Mouse (Mus musculus): Measurements from ENCODE around the gene Uqcr11. TPM values are rescaled to one million over a fixed set of nuclear protein-coding genes. Genes with fewer than 3 reads are reported as not detected.

The Uqcr11 gene
- total RNA-seq, 1 experiment: 995 TPM

- Histone ChIP-seq H3K9ac (ENCODE audit: insufficient read depth, low read depth, low read length, poor library complexity, severe bottlenecking) (no peak overlapping the region), H3K36me3 (ENCODE audit: control insufficient read depth, insufficient read depth, low read length, poor library complexity, severe bottlenecking) (peaks cover 20% of the 10 kb centered on the region; the same call in 1 of the 2 replicates), H3K4me1 (ENCODE audit: control insufficient read depth in 2 of 2, insufficient read depth in 2 of 2, low read length in 2 of 2, poor library complexity in 1 of 2) (peaks cover 5 to 38% of the 10 kb centered on the region in 2 experiments; a peak in 2 of 4 replicates), H3K4me3 (ENCODE audit: insufficient read depth in 1 of 2, low read depth in 1 of 2, low read length in 2 of 2, poor library complexity in 1 of 2, severe bottlenecking in 1 of 2) (no peak overlapping the region), H3K9me3 (ENCODE audit: control insufficient read depth, insufficient read depth, low read depth, low read length) (no peaks in the 10 kb centered on the region), H3K27ac (ENCODE audit: insufficient read depth, low read depth, low read length, poor library complexity, severe bottlenecking) (no peak overlapping the region)
- in situ Hi-C loops (cut with MboI; ENCODE audit: low sequenced_read_pairs in 2 of 2, unreplicated experiment in 2 of 2): no loop called here
- no peak for TF ChIP-seq CHD2 (IDR thresholded peaks at IDR 0.05; ENCODE audit: low read depth, low read length)
- no peak for TF ChIP-seq MAFK (IDR thresholded peaks at IDR 0.05; ENCODE audit: insufficient read depth, low read depth, low read length)
- no peak for TF ChIP-seq HCFC1 (IDR thresholded peaks at IDR 0.05; ENCODE audit: borderline replicate concordance, insufficient read depth, low read length)
- TF ChIP-seq ZC3H11A (IDR thresholded peaks at IDR 0.05; ENCODE audit: borderline replicate concordance, low read depth, low read length): no peak
- no peak for DNase-seq (ENCODE audit: low read depth, low spot score)
Observed at GRCm38 (mm10) chr10:80384709-80385108, 21.9 kb downstream of the Uqcr11 start.

- peaks cover 20% of the 10 kb centered on the region; the same call in 1 of the 2 replicates for H3K36me3 ChIP-seq (ENCODE audit: control insufficient read depth, insufficient read depth, low read length, poor library complexity, severe bottlenecking)
- H3K4me3 ChIP-seq (ENCODE audit: insufficient read depth in 1 of 2, low read depth in 1 of 2, low read length in 2 of 2, poor library complexity in 1 of 2, severe bottlenecking in 1 of 2): no peak overlapping the region
- no peak overlapping the region for H3K9ac ChIP-seq (ENCODE audit: insufficient read depth, low read depth, low read length, poor library complexity, severe bottlenecking)
- TF ChIP-seq ZC3H11A (IDR thresholded peaks at IDR 0.05; ENCODE audit: borderline replicate concordance, low read depth, low read length) (no peak), ZNF384 (IDR thresholded peaks at IDR 0.05; ENCODE audit: low read depth, low read length) (no peak), CHD2 (IDR thresholded peaks at IDR 0.05; ENCODE audit: low read depth, low read length) (no peak), HCFC1 (IDR thresholded peaks at IDR 0.05; ENCODE audit: borderline replicate concordance, insufficient read depth, low read length) (no peak), MAFK (IDR thresholded peaks at IDR 0.05; ENCODE audit: insufficient read depth, low read depth, low read length) (no peak)
- H3K4me1 ChIP-seq (ENCODE audit: control insufficient read depth in 2 of 2, insufficient read depth in 2 of 2, low read length in 2 of 2, poor library complexity in 1 of 2): peaks cover 5 to 38% of the 10 kb centered on the region in 2 experiments; a peak in 2 of 4 replicates
- H3K9me3 ChIP-seq (ENCODE audit: control insufficient read depth, insufficient read depth, low read depth, low read length): no peaks in the 10 kb centered on the region
- DNase-seq (ENCODE audit: low read depth, low spot score): no peak
- in situ Hi-C loops (cut with MboI; ENCODE audit: low sequenced_read_pairs in 2 of 2, unreplicated experiment in 2 of 2): no loop called here
- H3K27ac ChIP-seq (ENCODE audit: insufficient read depth, low read depth, low read length, poor library complexity, severe bottlenecking): no peak overlapping the region
Observed at GRCm38 (mm10) chr10:80384115-80384639, 22.5 kb downstream of the Uqcr11 start.

DNA sequence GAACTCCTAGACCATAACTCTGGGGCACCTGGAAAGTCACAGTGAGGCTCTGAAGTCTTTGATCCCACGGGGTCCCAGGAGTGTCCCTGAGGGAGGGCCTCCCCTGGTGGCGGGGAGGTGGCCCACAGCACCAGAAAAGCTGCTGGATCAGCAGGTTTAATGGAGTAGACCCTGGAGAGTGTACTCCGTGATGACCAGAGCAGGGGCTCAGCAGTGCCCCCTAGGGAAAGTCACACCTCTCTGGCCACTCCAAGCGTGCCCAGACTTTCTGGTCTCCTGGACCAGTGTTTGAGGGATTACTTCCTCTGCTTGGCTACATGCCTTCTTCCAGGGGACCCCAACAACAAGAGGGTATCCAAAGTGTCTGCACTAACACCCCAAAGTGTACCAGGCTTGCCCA is 23.2 kb downstream of the Uqcr11 start:
- Histone ChIP-seq H3K9me3 (ENCODE audit: control insufficient read depth, insufficient read depth, low read depth, low read length) (no peaks in the 10 kb centered on the region), H3K9ac (ENCODE audit: insufficient read depth, low read depth, low read length, poor library complexity, severe bottlenecking) (no peak overlapping the region), H3K4me3 (ENCODE audit: insufficient read depth in 1 of 2, low read depth in 1 of 2, low read length in 2 of 2, poor library complexity in 1 of 2, severe bottlenecking in 1 of 2) (no peak overlapping the region), H3K4me1 (ENCODE audit: control insufficient read depth in 2 of 2, insufficient read depth in 2 of 2, low read length in 2 of 2, poor library complexity in 1 of 2) (peaks cover 5 to 34% of the 10 kb centered on the region in 2 experiments; a peak in 2 of 4 replicates), H3K36me3 (ENCODE audit: control insufficient read depth, insufficient read depth, low read length, poor library complexity, severe bottlenecking) (peaks cover 20% of the 10 kb centered on the region; the same call in 1 of the 2 replicates), H3K27ac (ENCODE audit: insufficient read depth, low read depth, low read length, poor library complexity, severe bottlenecking) (no peak overlapping the region)
- in situ Hi-C loops (cut with MboI; ENCODE audit: low sequenced_read_pairs in 2 of 2, unreplicated experiment in 2 of 2): no loop called here
- DNase-seq (ENCODE audit: low read depth, low spot score): no peak
- no peak for TF ChIP-seq HCFC1 (IDR thresholded peaks at IDR 0.05; ENCODE audit: borderline replicate concordance, insufficient read depth, low read length)
- TF ChIP-seq MAFK (IDR thresholded peaks at IDR 0.05; ENCODE audit: insufficient read depth, low read depth, low read length): peak; percentile 84
- TF ChIP-seq ZNF384 (IDR thresholded peaks at IDR 0.05; ENCODE audit: low read depth, low read length): no peak
- no peak for TF ChIP-seq ZC3H11A (IDR thresholded peaks at IDR 0.05; ENCODE audit: borderline replicate concordance, low read depth, low read length)
- no peak for TF ChIP-seq CHD2 (IDR thresholded peaks at IDR 0.05; ENCODE audit: low read depth, low read length)

DNA sequence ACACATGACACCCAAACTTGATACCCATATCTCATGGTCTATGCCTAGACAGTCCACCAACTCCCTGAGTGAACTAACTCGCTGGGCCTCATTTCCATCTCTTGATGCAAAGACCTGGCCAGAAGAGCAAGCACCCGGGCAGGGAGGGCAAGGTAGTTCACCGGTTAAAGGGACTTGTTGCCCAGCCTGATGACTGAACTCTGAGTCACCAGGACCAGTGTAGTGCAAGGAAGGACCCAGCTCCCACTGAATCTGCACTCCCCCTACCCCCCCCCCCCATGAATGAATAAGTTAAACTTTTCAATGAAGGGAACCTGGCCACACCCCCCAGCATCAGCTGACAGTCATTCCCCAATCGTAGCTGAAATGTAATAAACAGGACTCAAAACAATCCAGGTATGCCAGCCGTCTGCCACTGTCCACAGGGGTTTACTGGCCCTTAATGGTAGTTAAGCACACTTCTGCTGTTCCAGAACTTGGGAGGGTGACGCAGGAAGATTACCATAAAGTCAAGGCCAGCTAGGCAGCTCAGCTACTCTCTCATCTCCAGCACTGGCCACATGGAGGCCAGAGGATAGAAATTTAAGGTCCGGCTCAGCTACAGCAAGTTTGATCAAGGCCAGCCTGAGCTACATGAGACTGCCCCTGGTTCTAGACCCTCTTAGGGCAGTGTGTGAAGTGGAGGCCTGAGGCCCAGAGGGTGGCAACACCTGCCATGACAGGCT is 23.8 kb downstream of the Uqcr11 start:
- in situ Hi-C loops (cut with MboI; ENCODE audit: low sequenced_read_pairs in 2 of 2, unreplicated experiment in 2 of 2): no loop called here
- H3K4me1 ChIP-seq (ENCODE audit: control insufficient read depth in 2 of 2, insufficient read depth in 2 of 2, low read length in 2 of 2, poor library complexity in 1 of 2): peaks cover 3 to 30% of the 10 kb centered on the region in 2 experiments; a peak in 2 of 4 replicates
- no peak overlapping the region for H3K27ac ChIP-seq (ENCODE audit: insufficient read depth, low read depth, low read length, poor library complexity, severe bottlenecking)
- no peak overlapping the region; a peak in 1 of 4 replicates for H3K4me3 ChIP-seq (ENCODE audit: insufficient read depth in 1 of 2, low read depth in 1 of 2, low read length in 2 of 2, poor library complexity in 1 of 2, severe bottlenecking in 1 of 2)
- DNase-seq (ENCODE audit: low read depth, low spot score): no peak
- no peak overlapping the region for H3K9ac ChIP-seq (ENCODE audit: insufficient read depth, low read depth, low read length, poor library complexity, severe bottlenecking)
- H3K9me3 ChIP-seq (ENCODE audit: control insufficient read depth, insufficient read depth, low read depth, low read length): no peaks in the 10 kb centered on the region
- TF ChIP-seq CHD2 (IDR thresholded peaks at IDR 0.05; ENCODE audit: low read depth, low read length) (no peak), ZNF384 (IDR thresholded peaks at IDR 0.05; ENCODE audit: low read depth, low read length) (no peak), ZC3H11A (IDR thresholded peaks at IDR 0.05; ENCODE audit: borderline replicate concordance, low read depth, low read length) (no peak), MAFK (IDR thresholded peaks at IDR 0.05; ENCODE audit: insufficient read depth, low read depth, low read length) (no peak), HCFC1 (IDR thresholded peaks at IDR 0.05; ENCODE audit: borderline replicate concordance, insufficient read depth, low read length) (no peak)
- peaks cover 20% of the 10 kb centered on the region; the same call in 1 of the 2 replicates for H3K36me3 ChIP-seq (ENCODE audit: control insufficient read depth, insufficient read depth, low read length, poor library complexity, severe bottlenecking)

Measured in ES-E14 (cell line).